Comparison of ENCODE assay signal across 9 mouse cellular contexts in the genomic region with DNA sequence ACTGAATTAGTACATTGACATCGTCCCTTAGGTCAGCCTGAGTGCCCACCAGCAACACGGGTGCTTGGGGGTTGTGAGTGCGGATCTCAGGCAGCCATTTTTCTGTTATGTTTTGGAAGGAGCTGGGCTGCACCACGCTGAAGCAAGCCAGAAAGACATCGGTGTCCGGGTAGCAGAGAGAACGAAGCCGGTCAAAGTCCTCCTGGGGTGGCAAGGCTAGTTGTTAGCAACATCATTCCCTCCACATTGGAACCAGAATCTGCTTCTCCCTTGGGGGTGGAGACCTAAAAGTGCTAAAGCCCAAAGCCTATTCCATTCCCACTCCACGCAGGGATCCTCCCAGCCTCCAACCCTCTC. TPM values are rescaled to one million over a fixed set of nuclear protein-coding genes. Genes with fewer than 3 reads are reported as not detected.
DNase-seq lines count a peak whose midpoint lies in the region; ATAC-seq and TF ChIP-seq lines count a peak whose summit lies in the region.
"Had no signal": no experiment of that assay in that cellular context is flagged by ENCODE, and none has a peak within 500 bp of the region (broad histone marks: within the 10 kb centered on the region; RNA-seq: fewer than 3 reads in every experiment).

No protein-coding gene starts in this region.

- no peak overlapping the region for H3K9ac ChIP-seq in lung, postnatal 0 days (replicated peaks; ENCODE audit: low read depth)
- no peak overlapping the region for H3K9ac ChIP-seq in liver, embryonic 12.5 days
- H3K9ac ChIP-seq in stomach, embryonic 15.5 days = peak overlapping the region; percentile 58; the same call in 1 of the 2 replicates

- peak overlapping the region; percentile 97 for H3K4me2 ChIP-seq in lung, postnatal 0 days (replicated peaks; ENCODE audit: low read depth, low read length)
- peak overlapping the region; percentile 92 for H3K4me2 ChIP-seq in liver, embryonic 12.5 days
- peak overlapping the region; percentile 99 for H3K4me2 ChIP-seq in stomach, embryonic 15.5 days

- TF ChIP-seq CTCF in lung, postnatal 0 days (IDR thresholded peaks at IDR 0.05) = no peak

- H3K4me3 ChIP-seq in lung, postnatal 0 days (ENCODE audit: low read depth, low read length) = peak overlapping the region; percentile 49; the same call in 1 of the 2 replicates
- peak overlapping the region; percentile 69 for H3K4me3 ChIP-seq in hindbrain, embryonic 10.5 days
- 0 out of 2 replicates have a peak overlapping the region, but pooled peaks have one; percentile 61 for H3K4me3 ChIP-seq in liver, embryonic 12.5 days
- peak overlapping the region; percentile 60 for H3K4me3 ChIP-seq in stomach, embryonic 15.5 days (replicated peaks)

- no peaks in the 10 kb centered on the region for H3K9me3 ChIP-seq in lung, postnatal 0 days (ENCODE audit: low read length)
- no peaks in the 10 kb centered on the region for H3K9me3 ChIP-seq in hindbrain, embryonic 10.5 days
- H3K9me3 ChIP-seq in liver, embryonic 12.5 days (replicated peaks) = no peaks in the 10 kb centered on the region
- no peaks in the 10 kb centered on the region for H3K9me3 ChIP-seq in stomach, embryonic 15.5 days

- H3K27me3 ChIP-seq in lung, postnatal 0 days (replicated peaks; ENCODE audit: insufficient read depth, low read length) = no peaks in the 10 kb centered on the region
- peaks cover 32% of the 10 kb centered on the region for H3K27me3 ChIP-seq in hindbrain, embryonic 10.5 days (ENCODE audit: insufficient read depth, poor library complexity, severe bottlenecking)
- H3K27me3 ChIP-seq in liver, embryonic 12.5 days (replicated peaks) = peaks cover 41% of the 10 kb centered on the region
- H3K27me3 ChIP-seq in stomach, embryonic 15.5 days (replicated peaks) = no peaks in the 10 kb centered on the region

- no peak overlapping the region for H3K27ac ChIP-seq in lung, postnatal 0 days (ENCODE audit: low read length)
- peak overlapping the region; percentile 81; the same call in 1 of the 2 replicates for H3K27ac ChIP-seq in hindbrain, embryonic 10.5 days
- H3K27ac ChIP-seq in liver, embryonic 12.5 days = no peak overlapping the region
- peak overlapping the region; percentile 32; the same call in 1 of the 2 replicates for H3K27ac ChIP-seq in stomach, embryonic 15.5 days

- 0 out of 2 replicates have a peak, but pooled peaks cover 4% of the 10 kb centered on the region for H3K4me1 ChIP-seq in lung, postnatal 0 days (ENCODE audit: insufficient read depth, low read depth, low read length)
- H3K4me1 ChIP-seq in hindbrain, embryonic 10.5 days (replicated peaks) = peaks cover 12% of the 10 kb centered on the region
- peaks cover 11% of the 10 kb centered on the region for H3K4me1 ChIP-seq in liver, embryonic 12.5 days
- H3K4me1 ChIP-seq in stomach, embryonic 15.5 days = no peaks in the 10 kb centered on the region

- no peak for ATAC-seq in lung, postnatal 0 days
- ATAC-seq in liver, embryonic 12.5 days = no peak
- ATAC-seq in stomach, embryonic 15.5 days (ENCODE audit: insufficient read depth, low FRiP score, low read depth) = no peak

- TF ChIP-seq EP300 in lung, postnatal 0 days (IDR thresholded peaks at IDR 0.05) = no peak

- 55% methylated on average over 9 of the region's 9 CpGs for WGBS in lung, postnatal 0 days
- 51% methylated on average over 9 of the region's 9 CpGs for WGBS in hindbrain, embryonic 10.5 days
- 47% methylated on average over 9 of the region's 9 CpGs for WGBS in liver, embryonic 12.5 days (ENCODE audit: insufficient replicate concordance)
- WGBS in stomach, embryonic 15.5 days = 51% methylated on average over 9 of the region's 9 CpGs

- no peaks in the 10 kb centered on the region for H3K36me3 ChIP-seq in lung, postnatal 0 days (ENCODE audit: insufficient read depth, low read length)
- no peaks in the 10 kb centered on the region for H3K36me3 ChIP-seq in hindbrain, embryonic 10.5 days
- no peaks in the 10 kb centered on the region for H3K36me3 ChIP-seq in liver, embryonic 12.5 days
- no peaks in the 10 kb centered on the region for H3K36me3 ChIP-seq in stomach, embryonic 15.5 days

- no peak for DNase-seq in lung, postnatal 0 days (ENCODE audit: low spot score)
- no peak for DNase-seq in lung, postnatal 14 days
- no peak for DNase-seq in hindbrain, embryonic 10.5 days (ENCODE audit: low spot score)
- DNase-seq in layer of hippocampus, postnatal 10 days (ENCODE audit: low spot score in 2 of 2) = no peak
- DNase-seq in adrenal gland, adult 18-20 months (ENCODE audit: low spot score in 2 of 2) = no peak
- no peak for DNase-seq in yolk sac, embryonic 10.5 days (ENCODE audit: low spot score)
- DNase-seq: gastrocnemius, postnatal 14 days had no signal

RNA-seq across cellular contexts. Expression of a gene that starts 0.8 kb away (rescaled TPM):
- 3.0 and 3.1 TPM in 2 replicates for polyA plus RNA-seq in lung, postnatal 0 days (2015; fragmentation: Nextera tagmentation; extraction: Ambion mirVana)
- 1.2 and 3.8 TPM in 2 replicates for polyA plus RNA-seq in hindbrain, embryonic 10.5 days (2016; fragmentation: Nextera tagmentation; extraction: Ambion mirVana)
- polyA plus RNA-seq in liver, embryonic 12.5 days (2016; fragmentation: Nextera tagmentation; extraction: Ambion mirVana) = 0.07 TPM in 1 of 2 replicates, not detected in the other
- 27.1 and 28.4 TPM in 2 replicates for polyA plus RNA-seq in stomach, embryonic 15.5 days (2015; fragmentation: Nextera tagmentation; extraction: Ambion mirVana)
- 10 to 100 TPM; 12.4 to 15.6 TPM for total RNA-seq in layer of hippocampus, postnatal 10 days (2021)
- under 1 TPM; 0.17 to 0.74 TPM for total RNA-seq in adrenal gland, adult 18-20 months (2021)
- total RNA-seq: gastrocnemius, postnatal 14 days had no signal

RNA-seq across cellular contexts. Expression of a gene that starts 18.3 kb away (rescaled TPM):
- 11.1 and 11.4 TPM in 2 replicates for polyA plus RNA-seq in lung, postnatal 0 days (2015; fragmentation: Nextera tagmentation; extraction: Ambion mirVana)
- 23.1 and 26.7 TPM in 2 replicates for polyA plus RNA-seq in hindbrain, embryonic 10.5 days (2016; fragmentation: Nextera tagmentation; extraction: Ambion mirVana)
- polyA plus RNA-seq in liver, embryonic 12.5 days (2016; fragmentation: Nextera tagmentation; extraction: Ambion mirVana) = 9.8 and 10.3 TPM in 2 replicates
- polyA plus RNA-seq in stomach, embryonic 15.5 days (2015; fragmentation: Nextera tagmentation; extraction: Ambion mirVana) = 16.4 and 18.0 TPM in 2 replicates
- total RNA-seq in layer of hippocampus, postnatal 10 days (2021) = 10 to 100 TPM; 31.7 to 34.3 TPM
- 10 to 100 TPM; 24.0 TPM for total RNA-seq in adrenal gland, adult 18-20 months (2021)

RNA-seq across cellular contexts. Expression of a gene that starts 33.1 kb away (rescaled TPM):
- polyA plus RNA-seq in lung, postnatal 0 days (2015; fragmentation: Nextera tagmentation; extraction: Ambion mirVana) = 53.7 and 54.8 TPM in 2 replicates
- 5.4 and 8.2 TPM in 2 replicates for polyA plus RNA-seq in hindbrain, embryonic 10.5 days (2016; fragmentation: Nextera tagmentation; extraction: Ambion mirVana)
- 0.44 and 0.77 TPM in 2 replicates for polyA plus RNA-seq in liver, embryonic 12.5 days (2016; fragmentation: Nextera tagmentation; extraction: Ambion mirVana)
- 74.8 and 80.2 TPM in 2 replicates for polyA plus RNA-seq in stomach, embryonic 15.5 days (2015; fragmentation: Nextera tagmentation; extraction: Ambion mirVana)
- under 1 TPM; 0.27 to 0.59 TPM for total RNA-seq in layer of hippocampus, postnatal 10 days (2021)
- 1 to 10 TPM; 1.6 to 2.1 TPM for total RNA-seq in adrenal gland, adult 18-20 months (2021)

RNA-seq across cellular contexts. Expression of a gene that starts 40.6 kb away (rescaled TPM):
- 2.1 and 2.2 TPM in 2 replicates for polyA plus RNA-seq in lung, postnatal 0 days (2015; fragmentation: Nextera tagmentation; extraction: Ambion mirVana)
- polyA plus RNA-seq in hindbrain, embryonic 10.5 days (2016; fragmentation: Nextera tagmentation; extraction: Ambion mirVana) = not detected in 2 replicates
- polyA plus RNA-seq in liver, embryonic 12.5 days (2016; fragmentation: Nextera tagmentation; extraction: Ambion mirVana) = not detected in 2 replicates
- polyA plus RNA-seq in stomach, embryonic 15.5 days (2015; fragmentation: Nextera tagmentation; extraction: Ambion mirVana) = 3.0 and 4.4 TPM in 2 replicates
- total RNA-seq in layer of hippocampus, postnatal 10 days (2021) = not detected
- not detected for total RNA-seq in adrenal gland, adult 18-20 months (2021)
- total RNA-seq: gastrocnemius, postnatal 14 days had no signal

RNA-seq across cellular contexts. Expression of a gene that starts 55.3 kb away (rescaled TPM):
- polyA plus RNA-seq in lung, postnatal 0 days (2015; fragmentation: Nextera tagmentation; extraction: Ambion mirVana) = 22.7 and 25.9 TPM in 2 replicates
- polyA plus RNA-seq in hindbrain, embryonic 10.5 days (2016; fragmentation: Nextera tagmentation; extraction: Ambion mirVana) = 4.7 and 5.8 TPM in 2 replicates
- polyA plus RNA-seq in liver, embryonic 12.5 days (2016; fragmentation: Nextera tagmentation; extraction: Ambion mirVana) = 3.0 and 3.1 TPM in 2 replicates
- 7.0 and 8.7 TPM in 2 replicates for polyA plus RNA-seq in stomach, embryonic 15.5 days (2015; fragmentation: Nextera tagmentation; extraction: Ambion mirVana)
- 1 to 10 TPM; 7.4 to 7.6 TPM for total RNA-seq in layer of hippocampus, postnatal 10 days (2021)
- total RNA-seq in adrenal gland, adult 18-20 months (2021) = 10 to 100 TPM in 1 of 2 experiments, 1 to 10 TPM in 1; 9.7 to 10.5 TPM

Comparison
In these comparisons a context has a peak if more than half of its experiments do, and no peak if none do; other contexts are left out.
1. H3K27ac ChIP-seq: peak in hindbrain, embryonic 10.5 days (single experiment) and stomach, embryonic 15.5 days (single experiment); none in lung, postnatal 0 days (single experiment) and liver, embryonic 12.5 days (single experiment).
2. Peak in every context shown above with its lines, with median percentiles within 50 percentile points of each other: H3K4me2 ChIP-seq and H3K4me3 ChIP-seq.